Mouse (Mus musculus) ES-E14 (cell line): ENCODE measurements around the gene Nrde2.

Experiments
- CHD2 ChIP-seq: IDR thresholded peaks from 2 replicates; pipeline ENCODE4 v1.6.1; 2014; ENCODE audit warnings: mild to moderate bottlenecking, low read depth, low read length, inconsistent platforms
- HCFC1 ChIP-seq: IDR thresholded peaks from 2 replicates; pipeline ENCODE4 v1.6.1; 2012; ENCODE audit warnings: low read length, inconsistent platforms, borderline replicate concordance; ENCODE audit not compliant: insufficient read depth
- MAFK ChIP-seq: IDR thresholded peaks from 2 replicates; pipeline ENCODE4 v1.6.1; 2014; ENCODE audit warnings: mild to moderate bottlenecking, low read depth, low read length, inconsistent platforms; ENCODE audit not compliant: insufficient read depth
- ZC3H11A ChIP-seq: IDR thresholded peaks from 2 replicates; pipeline ENCODE4 v1.6.1; 2012; ENCODE audit warnings: low read depth, mild to moderate bottlenecking, inconsistent platforms, low read length, borderline replicate concordance
- ZNF384 ChIP-seq: IDR thresholded peaks from 2 replicates; pipeline ENCODE4 v1.6.1; 2012; ENCODE audit warnings: low read depth, low read length, inconsistent platforms

DNA sequence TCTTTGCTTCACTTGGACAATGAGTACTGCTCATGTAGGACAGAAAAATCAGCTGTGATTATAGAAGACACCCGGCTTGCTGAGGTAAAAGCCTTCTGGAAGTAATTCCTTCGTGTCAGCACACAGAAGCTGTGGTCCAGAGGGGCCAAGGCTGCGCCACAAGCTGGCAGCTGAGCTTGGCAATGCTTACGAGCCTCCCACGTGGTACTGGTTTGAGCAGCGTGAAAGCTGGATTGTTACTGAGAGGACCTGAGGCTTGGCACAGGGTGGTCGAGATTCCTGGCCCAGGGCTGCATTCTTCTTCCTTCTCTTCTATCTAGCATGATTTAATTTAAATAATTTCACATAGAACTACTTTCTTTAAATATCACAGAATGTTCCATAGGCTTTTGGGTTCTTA is 37.3 kb upstream of the Nrde2 start:
- TF ChIP-seq ZC3H11A, result no peak
- no peak for TF ChIP-seq CHD2
- TF ChIP-seq HCFC1, result no peak
- no peak for TF ChIP-seq MAFK
- no peak for TF ChIP-seq ZNF384
